Mouse (Mus musculus): ENCODE results near the gene Mrgprb5. TPM values are rescaled to one million over a fixed set of nuclear protein-coding genes. Genes with fewer than 3 reads are reported as not detected.
A peak's percentile ranks its signal among the peaks of the same experiment; 100 is the strongest.
"Not testable (repeated sequence)": the region's sequence is repeated elsewhere in the genome, so short reads cannot be mapped to it uniquely, and the experiment has no call there.

Gene Mrgprb5
- not detected in 2 replicates for polyA plus RNA-seq (2016; fragmentation: Nextera tagmentation; extraction: Ambion mirVana)

GRCm38 (mm10) chr7:48168919-48169318, at the start of gene Mrgprb5:
Gene Mrgprb5 (minus strand): TSS chr7:48169019.
- Histone ChIP-seq H3K36me3 (replicated peaks) (no peaks in the 10 kb centered on the region), H3K9me3 (no peaks in the 10 kb centered on the region), H3K27ac (replicated peaks) (no peak within 1 kb of the TSS), H3K4me3 (no peak within 1 kb of the TSS), H3K27me3 (replicated peaks; ENCODE audit: low read depth, poor library complexity, severe bottlenecking) (no peaks in the 10 kb centered on the region), H3K4me1 (no peaks in the 10 kb centered on the region)
- no peak for DNase-seq (ENCODE audit: low spot score)
- 70% methylated on average over 2 of the region's 2 CpGs for WGBS

- Histone ChIP-seq H3K4me3 (no peak within 1 kb of the TSS), H3K4me1 (no peaks in the 10 kb centered on the region), H3K36me3 (replicated peaks) (no peaks in the 10 kb centered on the region), H3K27me3 (replicated peaks; ENCODE audit: low read depth, poor library complexity, severe bottlenecking) (no peaks in the 10 kb centered on the region), H3K27ac (replicated peaks) (no peak within 1 kb of the TSS), H3K9me3 (peaks cover 15% of the 10 kb centered on the region; the same call in 1 of the 2 replicates)
- WGBS = 88% methylated on average over 3 of the region's 3 CpGs
- no peak for DNase-seq (ENCODE audit: low spot score)
Measured at GRCm38 (mm10) chr7:48199188-48199587, 30.4 kb upstream of the Mrgprb5 start, which contains the start of gene Mrgprb4. Gene Mrgprb4 (minus strand): TSS chr7:48199288.

- Histone ChIP-seq H3K4me1 (no peaks in the 10 kb centered on the region), H3K27me3 (replicated peaks; ENCODE audit: low read depth, poor library complexity, severe bottlenecking) (no peaks in the 10 kb centered on the region), H3K9me3 (no peaks in the 10 kb centered on the region), H3K4me3 (no peak overlapping the region), H3K27ac (replicated peaks) (no peak overlapping the region), H3K36me3 (replicated peaks) (no peaks in the 10 kb centered on the region)
- DNase-seq (ENCODE audit: low spot score) = no peak
- WGBS = 89% methylated on average over 2 of the region's 2 CpGs
Measured at GRCm38 (mm10) chr7:48167471-48167870, 1.3 kb downstream of the Mrgprb5 start.

GRCm38 (mm10) chr7:48138248-48138702, 30.5 kb downstream of the Mrgprb5 start:
- peak overlapping the region; percentile 91 for H3K27ac ChIP-seq (replicated peaks)
- peak; percentile 80 for DNase-seq (ENCODE audit: low spot score)
- no peaks in the 10 kb centered on the region for H3K36me3 ChIP-seq (replicated peaks)
- peaks cover 6% of the 10 kb centered on the region for H3K4me1 ChIP-seq
- H3K9me3 ChIP-seq = peaks cover 23% of the 10 kb centered on the region
- WGBS = 2% methylated on average over 17 of the region's 17 CpGs
- peak overlapping the region; percentile 72 for H3K4me3 ChIP-seq
- H3K27me3 ChIP-seq (replicated peaks; ENCODE audit: low read depth, poor library complexity, severe bottlenecking) = no peaks in the 10 kb centered on the region

GRCm38 (mm10) chr7:48137216-48138077, 31.4 kb downstream of the Mrgprb5 start:
- peak; percentile 76 for DNase-seq (ENCODE audit: low spot score)
- Histone ChIP-seq H3K36me3 (replicated peaks) (no peaks in the 10 kb centered on the region), H3K9me3 (peaks cover 23% of the 10 kb centered on the region), H3K4me3 (peak overlapping the region; percentile 72), H3K4me1 (peaks cover 6% of the 10 kb centered on the region), H3K27me3 (replicated peaks; ENCODE audit: low read depth, poor library complexity, severe bottlenecking) (no peaks in the 10 kb centered on the region), H3K27ac (replicated peaks) (peak overlapping the region; percentile 91)
- WGBS = 4% methylated on average over 51 of the region's 52 CpGs

- no peak overlapping the region for H3K4me3 ChIP-seq
- WGBS = 69% methylated on average over 4 of the region's 4 CpGs
- no peak for DNase-seq (ENCODE audit: low spot score)
- H3K9me3 ChIP-seq = peaks cover 4% of the 10 kb centered on the region; the same call in 1 of the 2 replicates
- H3K27me3 ChIP-seq (replicated peaks; ENCODE audit: low read depth, poor library complexity, severe bottlenecking) = no peaks in the 10 kb centered on the region
- no peak overlapping the region for H3K27ac ChIP-seq (replicated peaks)
- H3K4me1 ChIP-seq = peaks cover 6% of the 10 kb centered on the region
- no peaks in the 10 kb centered on the region for H3K36me3 ChIP-seq (replicated peaks)
Measured at GRCm38 (mm10) chr7:48132674-48133073, 36.1 kb downstream of the Mrgprb5 start.

GRCm38 (mm10) chr7:48132247-48132646, 36.6 kb downstream of the Mrgprb5 start:
- DNase-seq (ENCODE audit: low spot score); H3K4me1 ChIP-seq; H3K27ac ChIP-seq (replicated peaks); H3K27me3 ChIP-seq (replicated peaks; ENCODE audit: low read depth, poor library complexity, severe bottlenecking); H3K9me3 ChIP-seq; H3K36me3 ChIP-seq (replicated peaks): not testable (repeated sequence)
- H3K4me3 ChIP-seq = peak overlapping the region; percentile 51
- WGBS = 1% methylated on average over 6 of the region's 7 CpGs

GRCm38 (mm10) chr7:48131820-48132219, 37.0 kb downstream of the Mrgprb5 start:
- Histone ChIP-seq H3K4me3 (peak overlapping the region; percentile 51), H3K27ac (replicated peaks) (peak overlapping the region; percentile 84)
- not testable (repeated sequence) for H3K27me3 ChIP-seq (replicated peaks; ENCODE audit: low read depth, poor library complexity, severe bottlenecking); H3K36me3 ChIP-seq (replicated peaks); H3K9me3 ChIP-seq; H3K4me1 ChIP-seq
- peak; percentile 36 for DNase-seq (ENCODE audit: low spot score)
- WGBS = 1% methylated on average over 11 of the region's 14 CpGs

- Histone ChIP-seq H3K4me1 (no peaks in the 10 kb centered on the region), H3K27ac (replicated peaks) (no peak overlapping the region), H3K9me3 (no peaks in the 10 kb centered on the region), H3K27me3 (replicated peaks; ENCODE audit: low read depth, poor library complexity, severe bottlenecking) (no peaks in the 10 kb centered on the region), H3K4me3 (no peak overlapping the region), H3K36me3 (replicated peaks) (no peaks in the 10 kb centered on the region)
- DNase-seq (ENCODE audit: low spot score) = no peak
- WGBS = 82% methylated on average over 5 of the region's 5 CpGs
Measured at GRCm38 (mm10) chr7:48123806-48124205, 45.0 kb downstream of the Mrgprb5 start.

Other genes starting within 250 kb of the Mrgprb5 start
- not detected in 2 replicates for gene Mrgpra4, start 186.9 kb downstream of the Mrgprb5 start, polyA plus RNA-seq (2016; fragmentation: Nextera tagmentation; extraction: Ambion mirVana)
- not detected in 2 replicates for gene Mrgprx1, start 141.4 kb downstream of the Mrgprb5 start, polyA plus RNA-seq (2016; fragmentation: Nextera tagmentation; extraction: Ambion mirVana)
- gene Mrgprb4, start 30.3 kb upstream of the Mrgprb5 start, polyA plus RNA-seq (2016; fragmentation: Nextera tagmentation; extraction: Ambion mirVana) = not detected in 2 replicates
- not detected in 2 replicates for gene Mrgprb8, start 219.5 kb upstream of the Mrgprb5 start, polyA plus RNA-seq (2016; fragmentation: Nextera tagmentation; extraction: Ambion mirVana)